Mouse (Mus musculus) embryonic fibroblast, embryonic 13.5 days (primary cell): ENCODE results near the gene Dennd6b.

Experiments
- CTCF ChIP-seq: IDR thresholded peaks from 2 replicates; pipeline ENCODE4 v1.5.1; 2011; ENCODE audit warnings: mild to moderate bottlenecking, control low read depth, low read length, moderate library complexity, borderline replicate concordance; ENCODE audit not compliant: insufficient read depth
- POLR2A ChIP-seq: IDR thresholded peaks from 2 replicates; pipeline ENCODE4 v1.6.1; 2011; ENCODE audit warnings: low read depth, mild to moderate bottlenecking, control low read depth, low read length, moderate library complexity

DNA sequence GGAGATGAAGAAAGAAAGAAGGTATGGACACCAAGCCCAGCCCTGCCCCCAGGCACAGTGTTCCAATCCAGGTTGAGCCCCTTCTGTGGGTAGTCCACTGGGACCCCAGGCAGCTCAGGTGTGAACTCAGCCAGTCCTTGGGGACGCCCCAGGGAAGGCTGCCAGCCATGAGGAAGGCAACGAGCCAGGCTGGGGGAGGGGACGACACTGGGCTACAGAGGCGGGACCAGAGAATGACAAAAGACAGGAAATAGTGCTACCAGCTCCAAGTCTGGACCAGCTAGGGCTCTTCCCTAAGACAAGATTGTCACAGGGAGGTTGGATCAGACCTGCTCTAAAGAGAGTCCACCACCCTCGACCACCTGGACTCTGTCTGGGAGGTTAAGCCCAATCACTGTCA lies 19.2 kb downstream of the Dennd6b start:
- TF ChIP-seq CTCF = no peak
- no peak for TF ChIP-seq POLR2A
